Mouse (Mus musculus): Measurements from ENCODE around the gene St3gal3. TPM values are rescaled to one million over a fixed set of nuclear protein-coding genes. Genes with fewer than 3 reads are reported as not detected.

St3gal3 gene
- 10 to 100 TPM; 37.4 to 40.5 TPM for total RNA-seq (2021)
- long read RNA-seq, experiment 1, transcript St3gal3-201 (12 exons, 2,549 nt), result major isoform, 16 of 53 reads
- long read RNA-seq, experiment 1, transcript St3gal3-203 (12 exons, 2,225 nt), result minor isoform, 10 of 53 reads
- long read RNA-seq, experiment 1, partial matches to known transcripts, result 1 of 53 reads
- long read RNA-seq, experiment 1, other reads (novel, unspliced or antisense), result 24 of 53 reads
- long read RNA-seq, experiment 2, transcript St3gal3-203 (12 exons, 2,225 nt), result minor isoform, 8 of 59 reads
- long read RNA-seq, experiment 2, transcript St3gal3-201 (12 exons, 2,549 nt), result major isoform, 22 of 59 reads
- long read RNA-seq, experiment 2, partial matches to known transcripts, result 13 of 59 reads
- long read RNA-seq, experiment 2, other reads (novel, unspliced or antisense), result 16 of 59 reads

DNA sequence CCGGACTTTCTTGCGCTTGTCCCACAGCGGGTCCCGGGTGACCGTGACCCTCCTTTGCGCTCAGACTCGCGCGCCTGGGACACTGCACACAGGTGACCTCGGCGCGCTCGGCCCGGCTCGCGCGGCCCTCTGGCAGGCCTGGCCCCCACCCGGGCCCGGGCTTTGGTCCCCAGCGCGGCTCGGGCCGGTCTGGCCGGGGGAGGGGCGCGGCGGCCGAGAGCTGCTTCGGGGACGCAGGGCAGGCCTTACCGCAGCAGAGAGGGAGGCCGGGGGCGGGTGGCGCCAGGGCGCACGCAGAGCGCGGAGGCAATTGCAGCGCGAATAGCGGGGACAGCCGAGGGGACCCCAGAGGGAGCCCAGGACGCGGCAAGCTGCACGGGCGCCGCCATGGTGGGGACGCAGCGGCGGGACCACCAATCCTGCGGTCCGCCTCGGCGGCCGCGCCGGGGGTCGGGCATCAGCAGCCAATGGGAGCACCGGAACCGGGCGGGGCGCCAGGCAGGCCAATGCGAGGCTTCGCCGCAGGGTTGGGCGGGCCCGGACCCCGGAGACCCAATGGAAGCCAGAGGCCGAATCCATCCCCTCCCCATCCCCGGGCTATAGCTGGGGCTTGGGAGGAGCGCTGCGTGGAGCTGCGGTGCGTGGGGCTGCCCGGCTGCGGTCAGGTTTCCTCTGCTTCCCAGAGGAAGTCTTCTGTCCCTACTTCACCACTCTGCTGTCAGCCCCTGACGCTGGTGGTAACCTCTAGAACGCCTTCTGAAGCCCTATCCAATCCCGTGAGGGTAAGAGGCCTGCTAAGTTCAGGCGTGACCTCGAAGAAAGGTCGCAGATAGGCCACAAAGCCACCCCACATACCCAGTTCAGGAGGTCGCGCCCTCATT, at the start of gene St3gal3:
St3gal3 (minus strand) TSS at position 430 of the 881 bp plus-strand sequence.
- peak; percentile 95 to 96 for DNase-seq (ENCODE audit: low spot score in 2 of 2)

DNA sequence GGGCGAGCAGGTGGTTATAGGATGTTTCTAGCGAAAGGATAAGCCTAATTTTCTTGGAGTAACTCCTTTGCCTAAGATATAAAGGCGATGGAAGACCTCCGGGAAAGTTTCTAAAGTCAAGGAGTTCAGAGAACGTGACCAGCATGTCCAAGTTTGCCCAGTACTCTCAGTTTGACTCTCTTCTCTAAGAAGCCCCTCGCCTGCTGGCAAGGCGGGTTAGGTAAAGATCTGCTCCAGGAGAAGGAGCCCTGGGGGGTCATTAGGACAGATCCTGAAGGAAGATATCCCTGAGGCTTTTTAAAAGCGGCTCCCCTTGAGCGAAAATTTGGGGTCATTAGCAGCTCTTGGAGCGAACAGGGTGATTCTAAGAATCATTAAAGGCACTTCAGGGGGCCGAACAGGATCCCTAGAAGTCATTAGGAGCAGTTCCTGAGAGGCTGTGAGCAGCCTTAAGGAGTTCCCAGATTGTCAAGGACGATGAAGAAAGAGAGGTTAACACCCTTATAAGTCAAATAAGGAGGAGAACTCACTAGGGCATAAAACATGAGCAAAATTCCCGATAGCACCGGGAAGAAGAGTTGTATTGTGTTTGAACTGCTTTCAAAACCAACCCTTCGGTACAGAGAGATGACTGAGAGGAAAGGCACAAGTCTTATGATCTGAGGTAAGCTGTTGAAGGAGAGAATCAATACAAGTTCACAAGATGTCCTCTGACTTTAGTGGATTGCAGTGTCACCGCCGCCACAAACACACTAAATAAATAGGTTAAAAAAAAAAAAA, 45.8 kb upstream of the St3gal3 start:
- DNase-seq (ENCODE audit: low spot score in 2 of 2), result no peak

DNA sequence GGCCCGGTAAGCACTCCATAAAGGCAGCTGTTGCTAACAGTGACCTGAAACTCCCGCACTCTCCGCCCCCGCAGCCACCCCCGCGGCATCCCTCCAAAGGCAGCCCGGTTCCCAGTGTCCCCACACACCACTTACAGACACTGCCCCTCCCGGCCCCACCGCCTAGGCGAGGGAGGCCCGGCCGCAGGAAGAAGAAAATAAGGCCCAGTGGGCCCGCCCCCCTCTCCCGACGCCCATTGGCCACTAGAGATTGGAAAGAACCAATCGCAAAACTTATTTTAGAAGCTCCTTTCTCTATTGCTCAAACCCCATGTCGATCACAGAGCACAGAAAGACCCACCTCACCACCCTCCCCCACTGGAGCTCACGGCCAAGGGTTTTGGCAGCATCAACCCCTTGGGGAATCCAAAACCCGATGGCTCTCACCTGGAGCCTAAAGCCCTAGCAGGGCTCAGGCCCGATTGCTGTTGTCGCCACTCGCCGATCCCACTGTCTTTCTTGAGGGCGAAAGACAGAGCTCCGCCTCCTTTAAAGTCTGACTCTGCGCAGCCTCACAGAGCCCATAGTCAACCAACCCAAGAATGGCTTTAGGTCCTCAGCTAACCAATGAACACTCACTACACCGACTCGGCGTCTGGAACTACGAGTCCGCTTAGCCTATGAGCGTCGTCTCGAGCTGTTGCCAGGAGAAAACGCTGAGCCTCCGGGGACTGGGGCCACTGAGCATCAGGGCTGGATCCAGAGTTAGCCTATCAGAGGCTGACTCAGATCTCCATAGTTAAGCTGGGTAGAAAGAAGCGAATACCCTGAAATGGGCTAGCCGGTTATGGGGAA, 45.0 kb upstream of the St3gal3 start, which contains the start of gene Kdm4a:
Kdm4a (minus strand) TSS at position 577 of the 834 bp plus-strand sequence.
- peak; percentile 85 to 86 for DNase-seq (ENCODE audit: low spot score in 2 of 2)

DNA sequence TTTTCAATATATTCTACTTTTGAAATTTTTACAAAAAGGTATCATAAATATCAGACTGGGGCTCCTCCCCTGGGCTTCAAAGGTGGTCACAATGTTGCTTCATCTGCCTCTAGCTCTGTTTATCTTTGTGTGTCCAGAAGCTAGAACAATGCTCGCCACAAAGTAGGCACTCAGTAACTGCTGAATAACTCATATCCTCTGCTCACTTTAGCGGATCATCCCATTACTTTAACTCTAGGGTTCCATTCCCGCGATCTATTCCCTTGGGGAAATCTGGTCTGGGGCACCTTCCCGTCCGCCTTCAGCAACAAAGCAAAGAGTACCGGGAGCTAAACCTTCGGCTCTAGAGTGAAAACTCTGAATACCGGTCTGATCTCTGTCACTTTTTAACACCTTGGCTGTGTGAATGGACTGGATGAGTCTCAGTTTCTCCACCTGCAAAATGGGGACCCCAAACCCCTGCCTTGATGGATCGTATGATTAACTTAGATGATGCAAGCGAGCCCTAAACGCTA, 44.3 kb upstream of the St3gal3 start:
- DNase-seq (ENCODE audit: low spot score in 2 of 2), result no peak

DNA sequence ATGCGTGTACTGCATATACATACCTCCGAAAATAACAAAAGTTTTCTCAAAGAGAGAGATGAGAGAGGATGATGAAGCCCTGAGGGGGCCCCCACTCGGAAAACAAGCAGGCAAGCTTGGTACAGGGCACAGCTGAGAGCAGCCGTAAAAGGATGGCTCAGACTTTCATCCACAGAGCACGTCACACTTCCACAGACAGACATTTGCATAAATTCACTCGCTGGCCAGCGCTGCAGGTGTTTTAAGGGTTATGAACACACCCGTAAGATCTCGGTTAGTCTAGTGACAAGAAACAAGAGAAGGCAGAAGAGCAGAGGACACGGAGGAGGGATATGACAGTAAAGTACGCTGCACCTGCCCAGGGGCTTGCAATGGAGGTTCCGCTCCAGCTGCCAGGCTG, 37.7 kb upstream of the St3gal3 start:
- no peak for DNase-seq (ENCODE audit: low spot score in 2 of 2)

GRCm38 (mm10) chr4:118171006-118171405, 36.3 kb upstream of the St3gal3 start:
- no peak for DNase-seq (ENCODE audit: low spot score in 2 of 2)

GRCm38 (mm10) chr4:118162123-118162522, 27.4 kb upstream of the St3gal3 start:
- no peak for DNase-seq (ENCODE audit: low spot score in 2 of 2)

DNA sequence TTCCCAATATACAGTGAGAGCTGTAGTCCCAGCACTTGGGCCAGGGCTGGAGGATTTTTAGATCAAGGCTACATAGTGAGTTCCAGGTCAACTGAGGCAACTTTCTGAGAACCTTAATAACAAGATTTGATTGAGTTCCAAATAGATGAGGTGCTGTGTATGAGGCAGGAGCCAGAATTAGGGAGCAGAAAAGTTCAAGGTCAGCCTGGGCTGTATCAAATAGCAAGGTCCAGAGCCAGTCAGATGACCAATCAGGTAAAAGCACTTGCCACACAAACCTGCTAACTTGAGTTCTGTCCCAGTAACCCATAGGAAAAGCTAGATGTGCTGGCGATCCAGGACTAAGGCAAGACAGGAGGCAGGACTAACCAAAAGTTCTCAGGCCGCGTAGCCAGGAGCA, 23.0 kb upstream of the St3gal3 start:
- no peak for DNase-seq (ENCODE audit: low spot score in 2 of 2)

DNA sequence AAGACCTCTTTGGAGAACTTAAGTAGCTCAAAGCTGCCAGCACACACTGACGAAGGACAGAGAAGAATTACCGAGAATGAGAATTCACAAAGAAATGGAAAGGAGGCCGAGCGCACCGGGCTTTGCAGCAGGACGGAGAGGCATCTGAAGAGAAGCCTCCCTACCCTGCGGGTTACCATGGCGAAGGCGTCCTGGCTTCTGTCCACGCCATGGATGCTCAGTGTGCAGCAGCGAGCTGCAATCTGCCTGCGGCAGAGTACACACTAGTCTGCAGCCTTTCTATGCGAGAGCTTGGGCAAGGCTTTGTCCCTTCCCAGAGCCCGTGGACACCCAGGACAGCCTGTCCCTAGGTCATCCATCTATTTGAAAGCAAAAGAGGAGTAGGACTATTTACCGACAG, 21.8 kb upstream of the St3gal3 start:
- no peak for DNase-seq (ENCODE audit: low spot score in 2 of 2)

DNA sequence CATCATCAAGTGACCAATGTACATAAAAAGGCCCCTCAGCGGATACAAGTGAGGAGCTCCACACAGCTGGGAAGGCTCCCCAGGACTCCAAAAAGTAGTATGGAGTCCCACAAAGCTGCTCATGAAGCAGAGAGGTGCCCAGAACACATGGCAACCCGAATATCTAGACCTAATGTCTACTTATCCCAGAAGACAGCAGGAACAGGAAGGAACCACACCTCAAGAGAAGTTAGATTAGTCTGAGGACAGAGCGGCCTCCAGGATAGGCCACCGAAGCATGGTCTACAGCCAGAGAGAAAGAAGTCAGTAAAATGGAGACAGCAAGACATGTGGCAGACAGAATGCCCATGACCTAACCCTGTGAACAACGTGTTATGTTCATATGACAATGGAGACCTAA, 20.2 kb upstream of the St3gal3 start:
- no peak for DNase-seq (ENCODE audit: low spot score in 2 of 2)

DNA sequence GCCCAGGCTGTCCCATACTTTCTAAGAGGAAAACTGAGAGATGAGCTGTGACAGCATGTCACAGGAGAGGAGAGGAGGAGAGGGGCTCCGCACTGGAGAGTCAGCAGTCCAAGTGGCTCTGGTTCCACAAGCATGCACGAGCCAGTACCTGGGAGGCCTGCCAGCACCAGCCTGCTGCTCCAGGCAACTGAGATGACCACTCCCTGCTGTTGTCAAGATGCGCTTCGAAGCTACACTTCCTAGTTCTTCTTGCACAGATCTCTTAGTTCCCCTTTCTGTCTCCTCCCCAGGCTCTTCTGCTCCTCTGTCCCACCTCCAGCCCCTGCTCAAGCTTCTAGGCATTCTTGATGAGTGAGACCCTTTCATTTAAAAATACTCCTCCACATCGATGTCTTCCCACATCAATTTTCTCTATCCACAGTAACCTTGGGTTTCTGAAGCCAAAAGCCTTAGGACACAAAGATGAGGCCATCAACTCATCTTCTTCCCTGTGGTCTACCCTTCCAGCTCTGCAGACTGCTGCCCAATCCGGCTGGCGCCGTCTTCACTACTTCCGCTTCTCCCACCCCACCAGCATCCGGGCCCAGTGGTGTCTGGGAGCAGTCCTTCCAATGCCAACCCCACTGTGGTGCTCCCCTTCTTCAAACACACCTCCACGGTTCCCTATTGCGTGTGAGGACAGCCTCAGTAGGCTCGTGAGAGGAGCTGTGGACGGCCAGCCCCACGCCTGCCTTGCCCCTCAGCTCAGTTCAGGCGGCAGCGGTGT, 17.5 kb upstream of the St3gal3 start:
- DNase-seq (ENCODE audit: low spot score in 2 of 2), result no peak

GRCm38 (mm10) chr4:118150804-118151203, 16.1 kb upstream of the St3gal3 start:
- no peak for DNase-seq (ENCODE audit: low spot score in 2 of 2)

DNA sequence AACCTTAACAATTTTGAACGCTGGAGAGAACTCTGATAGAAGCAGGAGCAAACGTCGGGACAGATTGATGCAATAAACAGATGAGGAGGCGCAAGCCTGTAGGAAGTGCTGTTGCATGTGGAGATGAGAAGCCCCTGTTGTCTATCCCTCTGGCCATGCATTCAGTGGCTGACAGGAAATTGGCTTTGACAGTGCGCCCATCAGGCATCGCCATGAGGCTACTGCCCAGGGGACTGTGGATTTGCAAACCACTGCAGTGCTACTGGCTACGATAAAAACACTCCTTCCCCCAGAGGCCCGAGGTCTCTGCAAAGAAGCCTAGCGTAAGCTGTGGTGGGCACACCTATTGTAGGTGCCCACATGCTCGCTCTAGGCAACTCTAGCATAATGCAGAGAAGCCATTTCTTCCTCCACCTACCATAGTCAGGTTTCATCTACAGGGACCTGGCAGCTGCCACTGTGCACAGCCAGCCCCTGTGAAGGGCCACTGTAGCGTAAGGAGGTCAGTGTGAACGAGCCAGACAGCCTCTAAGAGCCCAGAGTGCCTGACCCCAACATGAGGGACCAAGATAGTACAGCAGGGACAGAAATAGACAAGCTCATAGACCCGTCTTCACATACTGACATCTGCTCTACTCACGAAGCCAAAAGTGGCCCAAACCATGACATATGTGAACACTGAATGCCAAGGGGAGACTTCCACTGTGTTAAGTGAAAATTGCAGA, 15.4 kb upstream of the St3gal3 start:
- DNase-seq (ENCODE audit: low spot score in 2 of 2), result no peak

- DNase-seq (ENCODE audit: low spot score in 2 of 2), result no peak
These were observed 14.4 kb upstream of the St3gal3 start for GRCm38 (mm10) chr4:118149055-118149576.

GRCm38 (mm10) chr4:118148317-118148687, 13.6 kb upstream of the St3gal3 start:
- no peak for DNase-seq (ENCODE audit: low spot score in 2 of 2)

- no peak for DNase-seq (ENCODE audit: low spot score in 2 of 2)
These were observed 13.0 kb upstream of the St3gal3 start for GRCm38 (mm10) chr4:118147547-118148316.

- DNase-seq (ENCODE audit: low spot score in 2 of 2), result no peak
These were observed 12.4 kb upstream of the St3gal3 start for GRCm38 (mm10) chr4:118147090-118147489.

GRCm38 (mm10) chr4:118144324-118144723, 9.6 kb upstream of the St3gal3 start:
- DNase-seq (ENCODE audit: low spot score in 2 of 2), result no peak
